Mouse (Mus musculus): ENCODE data around the gene Dock3.

Gene Dock3

GRCm38 (mm10) chr9:106888346-106888745 lies 343.4 kb downstream of the Dock3 start:
- no peak for DNase-seq (ENCODE audit: low read depth, low spot score)

- DNase-seq (ENCODE audit: low read depth, low spot score): peak; percentile 98
Measured at GRCm38 (mm10) chr9:106886828-106887702, 344.6 kb downstream of the Dock3 start, which contains the start of gene Rbm15b. TSS of gene Rbm15b (minus strand) at chr9:106887428.

- no peak for DNase-seq (ENCODE audit: low read depth, low spot score)
Measured at GRCm38 (mm10) chr9:106885901-106886731, 345.6 kb downstream of the Dock3 start.

GRCm38 (mm10) chr9:106884996-106885900 lies 346.5 kb downstream of the Dock3 start:
- DNase-seq (ENCODE audit: low read depth, low spot score): no peak

GRCm38 (mm10) chr9:106884306-106884705 lies 347.4 kb downstream of the Dock3 start:
- DNase-seq (ENCODE audit: low read depth, low spot score): no peak

- DNase-seq (ENCODE audit: low read depth, low spot score): no peak
Measured at GRCm38 (mm10) chr9:106883085-106883484, 348.6 kb downstream of the Dock3 start.

GRCm38 (mm10) chr9:106882176-106882575 lies 349.5 kb downstream of the Dock3 start:
- no peak for DNase-seq (ENCODE audit: low read depth, low spot score)

GRCm38 (mm10) chr9:106881071-106881755 lies 350.5 kb downstream of the Dock3 start:
- no peak for DNase-seq (ENCODE audit: low read depth, low spot score)

GRCm38 (mm10) chr9:106879471-106879870 lies 352.2 kb downstream of the Dock3 start:
- DNase-seq (ENCODE audit: low read depth, low spot score): no peak

- DNase-seq (ENCODE audit: low read depth, low spot score): no peak
Measured at GRCm38 (mm10) chr9:106876666-106877065, 355.0 kb downstream of the Dock3 start.

GRCm38 (mm10) chr9:106874216-106874615 lies 357.5 kb downstream of the Dock3 start:
- no peak for DNase-seq (ENCODE audit: low read depth, low spot score)

GRCm38 (mm10) chr9:106858036-106858435 lies 373.7 kb downstream of the Dock3 start:
- DNase-seq (ENCODE audit: low read depth, low spot score): no peak

GRCm38 (mm10) chr9:106856664-106857063 lies 375.0 kb downstream of the Dock3 start:
- DNase-seq (ENCODE audit: low read depth, low spot score): no peak
